Mouse (Mus musculus) forebrain, embryonic 12.5 days (tissue): ENCODE data around the gene Pla2g4d. TPM values are rescaled to one million over a fixed set of nuclear protein-coding genes. Genes with fewer than 3 reads are reported as not detected.

Experiments
- ATAC-seq: fragments of 200-750 bp; cut with Nextera tagmentation; 2 replicates; pipeline ENCODE4 v1.8.0; 2017; ENCODE audit warnings: moderate TSS enrichment; ENCODE audit not compliant: low FRiP score
- H3K27ac ChIP-seq: fragments of 300-500 bp; sonication (generic); 2 replicates; pipeline ENCODE4 v1.5.1; 2016; ENCODE audit warnings: mild to moderate bottlenecking
- H3K27me3 ChIP-seq: fragments of 300-500 bp; sonication (generic); 2 replicates; pipeline ENCODE4 v1.6.1; 2016; ENCODE audit warnings: mild to moderate bottlenecking
- H3K36me3 ChIP-seq: fragments of 300-500 bp; sonication (generic); replicated peaks from 2 replicates; pipeline ENCODE4 v1.6.1; 2016; ENCODE audit warnings: mild to moderate bottlenecking
- H3K4me1 ChIP-seq: fragments of 300-500 bp; sonication (generic); 2 replicates; pipeline ENCODE4 v1.6.1; 2016
- H3K4me2 ChIP-seq: fragments of 300-500 bp; sonication (generic); 2 replicates; pipeline ENCODE4 v1.6.1; 2016; ENCODE audit warnings: mild to moderate bottlenecking, moderate library complexity
- H3K4me3 ChIP-seq: fragments of 300-500 bp; sonication (generic); replicated peaks from 2 replicates; pipeline ENCODE4 v1.5.1; 2016; ENCODE audit warnings: mild to moderate bottlenecking
- H3K9ac ChIP-seq: fragments of 300-500 bp; sonication (generic); 2 replicates; pipeline ENCODE4 v1.6.1; 2016; ENCODE audit warnings: mild to moderate bottlenecking
- H3K9me3 ChIP-seq: fragments of 300-500 bp; sonication (generic); 2 replicates; pipeline ENCODE4 v1.6.1; 2016
- WGBS: fragments of 180-500 bp; shearing (Covaris S2); methylation state at CpG from one replicate; pipeline ENCODE4 v1.1.7; 2016; 5-methylcytosine and 5-hydroxymethylcytosine counted together
- polyA plus RNA-seq: library from polyadenylated mRNA; unstranded; fragments of >200 nt; fragmentation: Nextera tagmentation; extraction: Ambion mirVana; gene quantifications from 2 replicates; pipeline ENCODE4 v1.2.1, GENCODE M21; 2016

The Pla2g4d gene
- not detected in 2 replicates for polyA plus RNA-seq

DNA sequence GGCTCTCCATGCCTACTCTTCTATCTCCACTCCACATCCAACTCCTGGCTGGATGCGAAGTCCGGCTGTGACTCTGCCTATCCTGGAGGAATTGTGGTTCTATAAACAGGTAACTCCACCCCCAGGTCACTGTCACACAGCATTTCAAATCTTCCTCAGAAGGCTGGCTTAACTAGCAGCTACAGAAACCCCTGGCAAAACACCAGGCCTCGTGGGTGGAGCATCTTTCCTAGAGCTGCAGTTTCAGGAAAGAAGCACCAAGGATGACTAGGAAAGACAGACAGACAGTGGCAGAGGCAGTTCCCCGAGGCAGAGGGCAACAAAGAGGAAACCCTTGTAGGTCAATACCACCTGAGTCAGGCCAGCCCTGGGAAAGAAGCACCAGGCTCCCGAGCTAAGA, at the start of gene Pla2g4d:
Gene Pla2g4d, minus strand, starts transcription at position 203 of the 400 bp plus-strand sequence.
- no peak for ATAC-seq
- Histone ChIP-seq H3K9ac (no peak within 1 kb of the TSS), H3K4me3 (no peak within 1 kb of the TSS), H3K4me1 (no peaks in the 10 kb centered on the region), H3K27me3 (no peaks in the 10 kb centered on the region), H3K4me2 (no peak within 1 kb of the TSS), H3K27ac (no peak within 1 kb of the TSS), H3K36me3 (no peaks in the 10 kb centered on the region), H3K9me3 (no peaks in the 10 kb centered on the region)
- 78% methylated on average over 5 of the region's 5 CpGs for WGBS

GRCm38 (mm10) chr2:120337886-120338285, 48.9 kb upstream of the Pla2g4d start:
- Histone ChIP-seq H3K4me2 (no peak overlapping the region), H3K9ac (no peak overlapping the region), H3K27me3 (no peaks in the 10 kb centered on the region), H3K9me3 (no peaks in the 10 kb centered on the region), H3K4me3 (no peak overlapping the region), H3K27ac (no peak overlapping the region), H3K36me3 (peaks cover 83% of the 10 kb centered on the region), H3K4me1 (no peaks in the 10 kb centered on the region)
- 72% methylated on average over 2 of the region's 2 CpGs for WGBS
- no peak for ATAC-seq

GRCm38 (mm10) chr2:120331575-120331974, 42.6 kb upstream of the Pla2g4d start:
- H3K27me3 ChIP-seq = no peaks in the 10 kb centered on the region
- no peaks in the 10 kb centered on the region for H3K4me1 ChIP-seq
- no peak for ATAC-seq
- H3K9me3 ChIP-seq = no peaks in the 10 kb centered on the region
- H3K4me3 ChIP-seq = no peak overlapping the region
- no peak overlapping the region for H3K9ac ChIP-seq
- peaks cover 80% of the 10 kb centered on the region for H3K36me3 ChIP-seq
- H3K27ac ChIP-seq = no peak overlapping the region
- 94% methylated on average over 4 of the region's 4 CpGs for WGBS
- H3K4me2 ChIP-seq = no peak overlapping the region

GRCm38 (mm10) chr2:120315077-120315476, 26.1 kb upstream of the Pla2g4d start:
- no peak for ATAC-seq
- Histone ChIP-seq H3K27me3 (no peaks in the 10 kb centered on the region), H3K4me3 (no peak overlapping the region), H3K4me1 (no peaks in the 10 kb centered on the region), H3K36me3 (peaks cover 42% of the 10 kb centered on the region), H3K9me3 (no peaks in the 10 kb centered on the region), H3K27ac (no peak overlapping the region), H3K4me2 (no peak overlapping the region), H3K9ac (no peak overlapping the region)
- 79% methylated on average over 4 of the region's 4 CpGs for WGBS

DNA sequence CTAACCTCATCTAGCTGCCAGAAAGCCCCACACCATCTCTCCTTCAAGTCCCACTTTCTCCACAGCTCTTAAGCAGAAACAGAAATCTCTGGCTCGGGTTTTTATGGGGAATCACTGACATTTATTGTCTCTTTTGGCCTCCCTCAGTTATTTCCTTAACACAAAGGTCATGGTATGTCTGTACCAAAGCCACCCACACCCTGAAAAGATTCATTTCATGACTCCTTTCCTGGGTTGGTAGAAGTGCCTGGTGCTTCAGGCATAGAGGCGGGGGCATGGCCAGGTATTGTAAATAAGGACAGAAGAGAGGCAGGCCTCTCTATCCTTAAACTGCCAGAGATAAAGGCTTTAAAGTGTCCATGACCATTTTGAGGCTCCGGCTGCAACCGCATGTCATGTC, 25.5 kb upstream of the Pla2g4d start:
- H3K36me3 ChIP-seq = peaks cover 38% of the 10 kb centered on the region
- no peak overlapping the region for H3K4me2 ChIP-seq
- H3K9ac ChIP-seq = no peak overlapping the region
- H3K4me1 ChIP-seq = no peaks in the 10 kb centered on the region
- no peak overlapping the region for H3K4me3 ChIP-seq
- H3K27ac ChIP-seq = no peak overlapping the region
- no peak for ATAC-seq
- no peaks in the 10 kb centered on the region for H3K27me3 ChIP-seq
- WGBS = 89% methylated on average over 4 of the region's 4 CpGs
- H3K9me3 ChIP-seq = no peaks in the 10 kb centered on the region

- Histone ChIP-seq H3K36me3 (peaks cover 33% of the 10 kb centered on the region), H3K9me3 (no peaks in the 10 kb centered on the region), H3K27ac (no peak within 1 kb of the TSS), H3K4me3 (no peak within 1 kb of the TSS), H3K27me3 (no peaks in the 10 kb centered on the region), H3K4me1 (no peaks in the 10 kb centered on the region), H3K9ac (no peak within 1 kb of the TSS), H3K4me2 (no peak within 1 kb of the TSS)
- 66% methylated on average over 3 of the region's 3 CpGs for WGBS
- no peak for ATAC-seq
Observed at GRCm38 (mm10) chr2:120313976-120314375, 25.0 kb upstream of the Pla2g4d start, which contains the start of gene Pla2g4f. TSS of gene Pla2g4f (minus strand) at chr2:120314165.

GRCm38 (mm10) chr2:120312276-120312825, 23.4 kb upstream of the Pla2g4d start:
- Histone ChIP-seq H3K27me3 (no peaks in the 10 kb centered on the region), H3K4me3 (no peak overlapping the region), H3K4me1 (no peaks in the 10 kb centered on the region), H3K36me3 (peaks cover 17% of the 10 kb centered on the region), H3K9me3 (no peaks in the 10 kb centered on the region), H3K9ac (no peak overlapping the region), H3K4me2 (no peak overlapping the region), H3K27ac (no peak overlapping the region)
- ATAC-seq = no peak
- 87% methylated on average over 7 of the region's 7 CpGs for WGBS

- WGBS = 36% methylated on average over 3 of the region's 3 CpGs
- Histone ChIP-seq H3K27me3 (no peaks in the 10 kb centered on the region; the same call in 1 of the 2 replicates), H3K36me3 (no peaks in the 10 kb centered on the region), H3K9ac (no peak overlapping the region), H3K4me2 (no peak overlapping the region), H3K27ac (no peak overlapping the region), H3K4me1 (no peaks in the 10 kb centered on the region), H3K4me3 (no peak overlapping the region), H3K9me3 (no peaks in the 10 kb centered on the region)
- ATAC-seq = no peak
Observed at GRCm38 (mm10) chr2:120304113-120304512, 15.1 kb upstream of the Pla2g4d start.

GRCm38 (mm10) chr2:120301076-120301475, 12.1 kb upstream of the Pla2g4d start:
- WGBS = 97% methylated on average over 6 of the region's 6 CpGs
- no peak overlapping the region for H3K4me2 ChIP-seq

DNA sequence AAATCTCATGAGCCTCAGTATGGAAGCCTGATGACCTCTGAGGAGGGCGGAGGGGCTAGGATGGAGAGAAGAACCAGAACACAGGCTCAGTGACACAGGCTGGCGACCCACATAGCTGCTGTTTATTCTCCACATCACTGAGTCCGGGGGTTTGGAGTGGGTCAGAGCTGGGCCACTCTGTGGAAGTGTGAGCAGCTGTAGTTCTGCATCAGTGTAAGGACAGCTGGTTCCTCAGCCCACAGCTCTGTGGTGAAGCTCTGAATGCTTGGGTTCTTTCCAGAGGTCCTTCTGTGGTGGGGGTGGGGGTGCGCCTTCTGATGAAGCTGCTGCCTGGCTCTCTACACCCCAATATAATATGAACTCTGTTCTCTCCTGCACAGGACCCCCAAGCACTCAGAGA, 10.9 kb upstream of the Pla2g4d start:
- ATAC-seq = no peak
- Histone ChIP-seq H3K4me3 (no peak overlapping the region), H3K27ac (no peak overlapping the region), H3K27me3 (no peaks in the 10 kb centered on the region; the same call in 1 of the 2 replicates), H3K9ac (no peak overlapping the region), H3K4me1 (no peaks in the 10 kb centered on the region), H3K9me3 (no peaks in the 10 kb centered on the region), H3K4me2 (no peak overlapping the region), H3K36me3 (no peaks in the 10 kb centered on the region)
- 90% methylated on average over 4 of the region's 4 CpGs for WGBS

More at GRCm38 (mm10) chr2:120301076-120301475, 12.1 kb upstream of the Pla2g4d start:
- H3K9ac ChIP-seq = no peak overlapping the region
- H3K4me3 ChIP-seq = no peak overlapping the region
- ATAC-seq = no peak
- H3K27me3 ChIP-seq = no peaks in the 10 kb centered on the region; the same call in 1 of the 2 replicates
- no peak overlapping the region for H3K27ac ChIP-seq
- no peaks in the 10 kb centered on the region for H3K36me3 ChIP-seq
- H3K4me1 ChIP-seq = no peaks in the 10 kb centered on the region
- H3K9me3 ChIP-seq = no peaks in the 10 kb centered on the region

DNA sequence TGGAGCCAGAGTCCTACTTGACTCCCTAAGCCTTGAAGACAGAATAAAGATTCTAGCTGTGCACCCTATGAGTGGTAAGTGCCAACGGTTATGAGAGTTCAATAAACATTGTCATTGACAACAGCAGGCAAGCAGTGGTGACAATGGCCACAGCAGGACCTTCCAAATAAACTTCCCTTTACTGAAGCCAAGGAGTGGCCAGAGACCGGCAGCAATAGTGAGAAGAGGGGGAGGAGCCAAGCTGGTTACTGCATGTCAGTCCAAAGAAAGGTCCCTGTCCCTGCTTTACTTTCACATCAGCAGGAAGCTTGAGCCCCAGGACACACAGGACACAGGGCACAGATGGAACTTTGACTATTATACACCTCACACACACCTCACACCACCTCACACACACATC, 7.2 kb upstream of the Pla2g4d start:
- ATAC-seq = no peak
- H3K9me3 ChIP-seq = no peaks in the 10 kb centered on the region

GRCm38 (mm10) chr2:120291471-120292078, 2.6 kb upstream of the Pla2g4d start:
- H3K27ac ChIP-seq = no peak overlapping the region
- no peak for ATAC-seq
- no peak overlapping the region for H3K4me3 ChIP-seq
- H3K36me3 ChIP-seq = no peaks in the 10 kb centered on the region
- no peak overlapping the region for H3K4me2 ChIP-seq
- H3K27me3 ChIP-seq = no peaks in the 10 kb centered on the region
- H3K9me3 ChIP-seq = no peaks in the 10 kb centered on the region
- no peak overlapping the region for H3K9ac ChIP-seq
- 88% methylated on average over 8 of the region's 9 CpGs for WGBS
- H3K4me1 ChIP-seq = no peaks in the 10 kb centered on the region

More for the DNA sequence above, 7.2 kb upstream of the Pla2g4d start:
- H3K27me3 ChIP-seq = no peaks in the 10 kb centered on the region; the same call in 1 of the 2 replicates
- no peak overlapping the region for H3K4me2 ChIP-seq
- H3K27ac ChIP-seq = no peak overlapping the region
- H3K4me1 ChIP-seq = no peaks in the 10 kb centered on the region
- WGBS = 6% methylated on average over 2 of the region's 2 CpGs
- H3K4me3 ChIP-seq = no peak overlapping the region
- H3K36me3 ChIP-seq = no peaks in the 10 kb centered on the region
- H3K9ac ChIP-seq = no peak overlapping the region

GRCm38 (mm10) chr2:120288401-120288800, 596 bp downstream of the Pla2g4d start:
- ATAC-seq = no peak
- Histone ChIP-seq H3K4me1 (no peaks in the 10 kb centered on the region), H3K9me3 (no peaks in the 10 kb centered on the region), H3K4me3 (no peak overlapping the region), H3K27ac (no peak overlapping the region), H3K4me2 (no peak overlapping the region), H3K27me3 (no peaks in the 10 kb centered on the region), H3K9ac (no peak overlapping the region), H3K36me3 (no peaks in the 10 kb centered on the region)
- 79% methylated on average over 3 of the region's 3 CpGs for WGBS
